Mouse (Mus musculus): ENCODE results near the gene L1td1.

DNA sequence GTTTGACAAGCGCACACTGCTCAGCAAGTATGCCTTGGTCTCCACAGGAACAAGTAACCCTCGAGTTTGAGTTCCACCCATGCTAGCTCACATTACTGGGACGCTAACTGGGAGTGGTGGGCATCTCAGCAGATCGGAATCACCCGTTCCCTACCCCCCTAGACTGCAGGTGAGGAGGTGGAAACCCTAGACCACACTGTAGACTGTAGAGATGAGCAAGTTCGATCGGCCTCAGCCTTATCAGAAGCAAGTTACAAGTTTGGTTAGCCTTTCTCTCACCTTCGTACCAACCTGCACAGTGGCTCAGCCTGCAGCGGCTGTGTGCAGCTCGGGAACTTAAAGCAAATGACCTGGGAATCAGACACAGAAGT, 8.0 kb upstream of the L1td1 start:
- TF ChIP-seq CTCF (IDR thresholded peaks at IDR 0.05; ENCODE audit: low read depth) (no peak), EP300 (IDR thresholded peaks at IDR 0.05; ENCODE audit: low read depth) (no peak)
